ENCODE assay signal across 25 mouse cellular contexts in the genomic region with DNA sequence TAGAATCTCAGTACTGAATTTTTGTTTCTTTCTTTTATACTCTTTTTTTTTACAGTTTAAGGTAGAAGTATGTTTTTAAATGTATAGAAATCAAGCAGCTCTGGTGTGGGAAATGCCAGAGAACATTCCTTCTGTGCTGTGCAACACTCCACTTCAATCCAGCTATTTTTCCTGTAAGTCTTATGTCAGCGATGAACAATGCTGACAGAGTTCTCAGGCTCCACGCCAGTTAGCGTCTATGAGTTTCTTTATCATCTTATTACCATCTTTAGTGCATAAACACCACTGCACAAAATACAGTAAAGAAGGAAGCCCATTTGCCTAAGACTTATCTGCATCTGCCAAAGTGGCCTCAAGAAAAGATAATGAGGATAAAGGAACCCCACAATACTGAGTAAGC.
"Had no signal": no experiment of that assay in that cellular context is flagged by ENCODE, and none has a peak within 500 bp of the region (broad histone marks: within the 10 kb centered on the region; RNA-seq: fewer than 3 reads in every experiment).

No protein-coding gene starts in this region.

- H3K9me3 ChIP-seq: heart, embryonic 10.5 days; heart, embryonic 12.5 days; hindbrain, embryonic 10.5 days; hindbrain, embryonic 12.5 days; intestine, embryonic 15.5 days; limb, embryonic 15.5 days; liver, embryonic 12.5 days had no signal

- H3K4me3 ChIP-seq: gastrocnemius, adult 2 months; heart, embryonic 10.5 days; heart, embryonic 12.5 days; hindbrain, embryonic 10.5 days; hindbrain, embryonic 12.5 days; intestine, embryonic 15.5 days; limb, embryonic 12.5 days; limb, embryonic 15.5 days; liver, embryonic 12.5 days had no signal

- H3K27me3 ChIP-seq: heart, embryonic 12.5 days; hindbrain, embryonic 12.5 days; intestine, embryonic 15.5 days; limb, embryonic 15.5 days; liver, embryonic 12.5 days had no signal

- H3K27ac ChIP-seq: gastrocnemius, adult 2 months; heart, embryonic 10.5 days; hindbrain, embryonic 10.5 days; hindbrain, embryonic 12.5 days; hindbrain, embryonic 14.5 days; intestine, embryonic 15.5 days; limb, embryonic 12.5 days; limb, embryonic 15.5 days; liver, embryonic 12.5 days; liver, embryonic 14.5 days had no signal

- ATAC-seq: hindbrain, embryonic 16.5 days; inflammation-experienced regulatory T-cells, adult 6 months; intestine, embryonic 15.5 days; intestine, postnatal 0 days; liver, embryonic 12.5 days had no signal

- DNase-seq: gastrocnemius, adult 2 months; gastrocnemius, postnatal 10 days; gastrocnemius, postnatal 25 days; heart, adult 18-20 months; kidney, adult 18-20 months; kidney, adult 8-10 months; kidney, postnatal 10 days; kidney, postnatal 25 days; kidney, postnatal 4 days; layer of hippocampus, adult 9-11 months; layer of hippocampus, postnatal 36 days; left cerebral cortex, postnatal 4 days had no signal

- H3K36me3 ChIP-seq: heart, embryonic 10.5 days; heart, embryonic 12.5 days; hindbrain, embryonic 10.5 days; hindbrain, embryonic 12.5 days; intestine, embryonic 15.5 days; limb, embryonic 12.5 days; limb, embryonic 15.5 days; liver, embryonic 12.5 days had no signal

- H3K9ac ChIP-seq: heart, embryonic 12.5 days; hindbrain, embryonic 12.5 days; hindbrain, embryonic 14.5 days; intestine, embryonic 15.5 days; limb, embryonic 12.5 days; limb, embryonic 15.5 days; liver, embryonic 12.5 days; liver, embryonic 14.5 days had no signal

- H3K4me1 ChIP-seq: heart, embryonic 10.5 days; heart, embryonic 12.5 days; hindbrain, embryonic 10.5 days; hindbrain, embryonic 12.5 days; intestine, embryonic 15.5 days; limb, embryonic 15.5 days; liver, embryonic 12.5 days had no signal

- H3K4me2 ChIP-seq: heart, embryonic 12.5 days; hindbrain, embryonic 12.5 days; hindbrain, embryonic 14.5 days; intestine, embryonic 15.5 days; limb, embryonic 12.5 days; limb, embryonic 15.5 days; liver, embryonic 12.5 days had no signal
